Mouse (Mus musculus) forebrain, embryonic 12.5 days (tissue): ENCODE results near the gene Pxdn. TPM values are rescaled to one million over a fixed set of nuclear protein-coding genes. Genes with fewer than 3 reads are reported as not detected.

ENCODE experiments used
- ATAC-seq: fragments of 200-750 bp; cut with Nextera tagmentation; 2 replicates; pipeline ENCODE4 v1.8.0; 2017; ENCODE audit warnings: moderate TSS enrichment; ENCODE audit not compliant: low FRiP score
- H3K27ac ChIP-seq: fragments of 300-500 bp; sonication (generic); 2 replicates; pipeline ENCODE4 v1.5.1; 2016; ENCODE audit warnings: mild to moderate bottlenecking
- H3K27me3 ChIP-seq: fragments of 300-500 bp; sonication (generic); 2 replicates; pipeline ENCODE4 v1.6.1; 2016; ENCODE audit warnings: mild to moderate bottlenecking
- H3K36me3 ChIP-seq: fragments of 300-500 bp; sonication (generic); replicated peaks from 2 replicates; pipeline ENCODE4 v1.6.1; 2016; ENCODE audit warnings: mild to moderate bottlenecking
- H3K4me1 ChIP-seq: fragments of 300-500 bp; sonication (generic); 2 replicates; pipeline ENCODE4 v1.6.1; 2016
- H3K4me2 ChIP-seq: fragments of 300-500 bp; sonication (generic); 2 replicates; pipeline ENCODE4 v1.6.1; 2016; ENCODE audit warnings: mild to moderate bottlenecking, moderate library complexity
- H3K4me3 ChIP-seq: fragments of 300-500 bp; sonication (generic); replicated peaks from 2 replicates; pipeline ENCODE4 v1.5.1; 2016; ENCODE audit warnings: mild to moderate bottlenecking
- H3K9ac ChIP-seq: fragments of 300-500 bp; sonication (generic); 2 replicates; pipeline ENCODE4 v1.6.1; 2016; ENCODE audit warnings: mild to moderate bottlenecking
- H3K9me3 ChIP-seq: fragments of 300-500 bp; sonication (generic); 2 replicates; pipeline ENCODE4 v1.6.1; 2016
- WGBS: fragments of 180-500 bp; shearing (Covaris S2); methylation state at CpG from one replicate; pipeline ENCODE4 v1.1.7; 2016; 5-methylcytosine and 5-hydroxymethylcytosine counted together
- polyA plus RNA-seq: library from polyadenylated mRNA; unstranded; fragments of >200 nt; fragmentation: Nextera tagmentation; extraction: Ambion mirVana; gene quantifications from 2 replicates; pipeline ENCODE4 v1.2.1, GENCODE M21; 2016

The Pxdn gene
- polyA plus RNA-seq, 1 experiment from 2014 or later = 67.6 TPM

- no peak overlapping the region for H3K9ac ChIP-seq
- H3K4me2 ChIP-seq = no peak overlapping the region
- H3K27ac ChIP-seq = no peak overlapping the region
- no peaks in the 10 kb centered on the region for H3K4me1 ChIP-seq
- WGBS = 25% methylated on average over 1 of the region's 1 CpGs
- no peak for ATAC-seq
- no peaks in the 10 kb centered on the region for H3K27me3 ChIP-seq
- no peaks in the 10 kb centered on the region for H3K36me3 ChIP-seq
- no peaks in the 10 kb centered on the region for H3K9me3 ChIP-seq
- no peak overlapping the region for H3K4me3 ChIP-seq
Observed at GRCm38 (mm10) chr12:30061503-30062117, 124.2 kb downstream of the Pxdn start.

- 41% methylated on average over 6 of the region's 6 CpGs for WGBS
- no peak for ATAC-seq
- H3K27me3 ChIP-seq = no peaks in the 10 kb centered on the region
- no peaks in the 10 kb centered on the region for H3K36me3 ChIP-seq
- H3K27ac ChIP-seq = no peak overlapping the region
- H3K9me3 ChIP-seq = no peaks in the 10 kb centered on the region
- no peak overlapping the region for H3K9ac ChIP-seq
- H3K4me1 ChIP-seq = no peaks in the 10 kb centered on the region
- H3K4me2 ChIP-seq = no peak overlapping the region
- no peak overlapping the region for H3K4me3 ChIP-seq
Observed at GRCm38 (mm10) chr12:30062118-30062505, 124.7 kb downstream of the Pxdn start.

Other genes starting within 250 kb of the Pxdn start
- gene Tpo, start 195.0 kb downstream of the Pxdn start, polyA plus RNA-seq = not detected in 2 replicates